Mouse (Mus musculus) R1 (cell line): ENCODE results near the gene Ampd1.

ENCODE experiments used
- DNase-seq: peaks from one replicate; pipeline ENCODE4 v3.0.0-alpha.2; 2018; ENCODE audit warnings: low read depth, low spot score

Ampd1 gene

DNA sequence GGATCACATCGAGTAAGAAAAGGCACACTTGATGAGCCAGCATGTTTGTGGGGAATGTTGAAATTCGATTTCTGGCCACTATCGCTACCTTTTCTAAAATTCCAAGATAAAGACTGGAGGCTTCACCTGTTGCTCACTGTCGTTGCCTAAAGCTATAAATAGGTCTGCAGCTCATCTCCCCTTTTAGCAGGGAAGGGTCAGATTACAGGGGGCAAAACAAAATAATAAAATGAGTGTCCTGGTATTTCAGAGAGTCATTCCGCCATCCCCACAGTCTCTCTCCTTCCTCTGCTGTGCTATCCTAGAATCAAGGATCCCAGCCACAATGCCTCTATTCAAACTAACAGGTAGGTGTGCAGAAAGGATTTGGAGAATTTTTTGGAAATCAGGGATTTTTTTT, at the start of gene Ampd1:
TSS of gene Ampd1 (plus strand) at position 244 of the 400 bp plus-strand sequence.
- DNase-seq = no peak

DNA sequence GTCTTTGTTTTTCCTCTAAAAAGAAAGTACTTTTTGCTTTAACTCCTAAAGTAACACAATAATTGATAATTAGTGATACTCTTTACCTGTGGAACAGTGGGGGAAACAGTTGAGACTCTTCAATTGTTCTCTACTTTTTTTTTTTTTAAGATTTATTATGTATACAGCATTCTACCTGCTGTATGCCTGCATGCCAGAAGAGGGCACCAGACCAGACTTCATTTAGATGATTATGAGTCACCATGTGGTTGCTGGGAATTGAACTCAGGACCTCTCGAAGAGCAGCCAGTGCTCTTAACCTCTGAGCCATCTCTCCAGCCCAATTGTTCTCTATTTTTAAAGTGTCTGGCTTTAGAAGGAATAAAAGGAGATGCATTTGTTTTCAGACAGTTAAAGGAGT, 47.6 kb upstream of the Ampd1 start:
- DNase-seq = peak; percentile 66

DNA sequence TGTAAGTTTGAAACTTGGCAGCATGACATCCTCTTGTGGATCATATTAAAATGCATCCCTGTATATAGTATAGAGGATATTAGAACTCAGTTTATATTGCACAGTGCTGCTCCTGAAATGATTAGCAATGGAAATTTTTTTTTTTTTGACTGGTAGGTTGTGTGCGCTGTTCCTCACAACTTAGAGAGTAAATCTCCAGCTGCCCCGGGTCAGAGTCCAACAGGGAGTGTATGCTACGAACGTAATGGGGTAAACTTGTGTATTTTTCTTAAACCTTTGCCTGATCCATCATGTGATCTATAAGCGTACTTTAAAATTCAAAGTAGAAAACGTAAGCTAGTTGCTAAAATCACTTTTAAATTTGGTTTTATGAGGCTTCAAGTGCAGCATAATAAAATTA, 33.5 kb upstream of the Ampd1 start:
- DNase-seq = no peak

DNA sequence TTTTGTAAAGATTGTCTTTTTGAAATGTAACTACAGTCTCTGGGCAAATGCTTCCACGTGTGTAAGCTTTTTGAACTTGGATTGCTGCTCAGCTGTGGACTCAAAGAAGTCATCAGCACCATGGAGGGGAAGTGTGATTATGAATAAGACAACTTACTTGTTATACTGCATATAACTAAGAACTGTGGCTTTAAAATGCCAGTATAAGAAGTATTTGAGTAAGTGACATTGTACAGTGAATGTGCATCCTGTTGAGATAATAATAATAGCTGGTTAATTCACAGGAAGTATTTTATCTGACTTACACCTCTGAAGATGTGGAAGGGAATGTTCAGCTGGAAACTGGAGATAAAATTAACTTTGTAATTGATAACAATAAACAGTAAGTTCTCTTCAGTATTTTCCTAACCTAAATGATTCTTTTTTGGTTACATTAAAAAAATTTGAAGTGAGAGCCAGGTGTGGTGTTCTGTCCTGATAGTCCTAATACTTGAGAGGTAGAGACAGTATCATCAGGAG, 32.9 kb upstream of the Ampd1 start:
- no peak for DNase-seq

DNA sequence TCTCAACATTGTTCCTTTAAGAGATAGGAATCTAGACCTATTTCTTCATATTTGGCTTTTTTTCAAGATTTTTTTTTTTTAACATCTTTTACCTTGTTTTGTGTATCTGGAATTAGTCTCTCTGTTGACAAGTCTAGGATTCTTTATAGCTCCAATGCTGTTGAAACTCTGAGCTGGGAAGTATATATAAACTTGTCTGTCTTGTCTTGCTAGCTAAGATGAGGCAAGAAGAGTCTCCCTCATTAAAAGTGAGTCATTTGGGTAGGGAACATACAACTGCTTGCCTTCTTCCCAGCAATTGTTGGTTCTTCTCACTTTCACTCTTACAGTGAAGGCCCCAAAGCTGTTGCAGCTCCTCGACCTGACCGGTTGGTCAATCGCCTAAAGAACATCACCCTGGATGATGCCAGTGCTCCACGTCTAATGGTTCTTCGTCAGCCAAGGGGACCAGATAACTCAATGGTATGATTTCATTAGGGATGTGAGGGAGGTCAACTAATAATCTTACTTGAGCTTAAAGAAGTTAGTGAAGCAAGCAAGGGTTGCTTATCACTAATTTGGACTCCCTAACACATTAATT, 17.7 kb upstream of the Ampd1 start:
- no peak for DNase-seq

DNA sequence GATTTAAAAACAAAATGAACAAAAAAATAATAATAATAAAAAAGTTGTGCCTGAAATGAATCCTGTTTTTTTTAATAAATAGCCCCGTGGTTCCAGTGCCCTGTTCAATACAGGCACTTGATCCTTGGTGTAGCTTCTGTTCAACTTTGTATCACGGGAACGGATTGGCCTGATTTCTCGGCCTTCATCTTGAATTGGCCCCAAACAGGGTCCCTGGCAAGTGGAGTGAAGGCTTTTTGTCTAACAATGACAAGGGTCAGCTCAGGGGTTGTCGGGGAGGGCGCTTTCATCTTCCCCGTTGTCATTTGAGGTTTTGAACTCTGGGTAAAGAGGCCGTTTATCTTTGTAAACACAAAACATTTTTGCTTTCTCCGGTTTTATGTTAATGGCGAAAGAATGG, 16.1 kb upstream of the Ampd1 start:
- no peak for DNase-seq

DNA sequence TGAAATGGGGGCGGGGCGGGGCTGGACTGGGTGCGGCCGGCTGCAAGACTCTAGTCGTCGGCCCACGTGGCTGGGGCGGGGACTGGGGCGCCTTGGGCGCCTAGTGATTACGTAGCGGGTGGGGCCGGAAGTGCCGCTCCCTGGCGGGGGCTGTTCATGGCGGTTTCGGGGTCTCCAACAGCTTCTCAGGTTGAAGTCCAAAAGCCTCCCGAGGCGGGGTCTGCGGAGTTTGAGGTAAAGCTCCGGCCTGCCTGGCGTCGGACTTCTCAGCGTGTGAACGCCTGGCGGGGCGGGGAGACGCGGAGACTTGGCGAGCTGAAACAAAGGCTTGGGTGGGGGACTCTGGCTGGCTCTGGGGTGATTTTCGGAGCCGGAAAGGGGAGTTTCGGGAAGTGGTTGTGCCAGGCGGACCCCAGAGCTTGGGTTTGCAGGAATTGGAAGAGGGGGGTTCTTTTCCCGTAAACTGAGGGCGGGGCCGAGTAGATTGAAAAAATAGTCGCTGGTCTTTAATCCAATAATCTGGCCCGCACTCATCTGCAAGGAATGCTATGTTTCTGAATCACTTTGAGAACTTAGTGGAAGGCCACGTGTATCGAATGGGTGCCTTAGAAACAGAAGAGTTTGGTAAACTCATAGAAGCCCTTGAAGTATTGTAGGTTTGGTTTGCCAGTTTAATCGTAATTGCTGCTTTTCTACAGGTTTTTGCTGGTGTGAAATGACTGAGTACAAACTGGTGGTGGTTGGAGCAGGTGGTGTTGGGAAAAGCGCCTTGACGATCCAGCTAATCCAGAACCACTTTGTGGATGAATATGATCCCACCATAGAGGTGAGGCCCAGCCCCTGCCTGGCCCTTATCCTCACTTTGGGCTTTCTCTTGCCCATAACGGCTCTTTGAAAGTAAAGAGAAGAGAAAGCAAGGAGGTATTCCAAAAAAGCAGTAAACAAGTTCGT, 15.3 kb upstream of the Ampd1 start, which contains the start of gene Nras:
TSS of gene Nras (plus strand) at position 79 of the 951 bp plus-strand sequence.
- peak; percentile 96 for DNase-seq

DNA sequence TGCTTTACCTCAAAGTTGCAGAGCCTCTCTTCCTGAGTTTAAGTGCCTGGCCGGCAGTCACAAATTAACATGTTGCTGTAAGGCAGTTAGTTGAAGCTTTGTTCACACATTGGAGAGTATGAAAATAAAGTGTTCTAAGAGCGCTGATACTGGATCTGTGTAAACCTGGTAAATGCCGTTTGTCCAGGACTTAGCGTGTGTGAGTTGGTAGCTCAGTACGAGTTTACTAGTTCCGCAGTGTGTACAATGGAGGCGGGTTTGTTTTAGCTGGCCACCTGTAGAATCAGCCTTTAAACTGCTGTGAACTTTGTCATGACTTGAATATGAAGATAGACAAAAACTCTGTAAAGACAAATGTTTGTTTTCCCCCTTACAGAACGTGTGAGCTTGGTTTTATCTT, 6.9 kb upstream of the Ampd1 start:
- peak; percentile 16 for DNase-seq

DNA sequence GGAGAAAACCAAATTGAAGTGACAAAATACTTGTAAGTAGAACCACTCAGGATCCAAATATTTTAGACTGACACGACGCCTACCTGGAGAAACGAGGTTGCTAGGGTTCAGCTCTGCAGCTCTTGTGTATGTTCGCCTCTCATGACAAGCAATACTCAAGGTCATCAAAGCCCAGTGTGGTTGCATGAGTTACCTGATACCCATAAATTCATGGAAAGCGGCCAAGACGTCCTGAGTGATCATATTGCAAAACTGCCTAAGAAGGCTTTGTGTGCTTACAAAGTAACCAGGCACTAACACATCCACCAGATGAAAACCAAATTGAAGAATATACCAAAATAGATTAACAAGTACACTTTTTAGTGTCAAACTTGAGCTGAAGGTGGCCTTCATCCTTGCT, 4.8 kb upstream of the Ampd1 start:
- DNase-seq = no peak

DNA sequence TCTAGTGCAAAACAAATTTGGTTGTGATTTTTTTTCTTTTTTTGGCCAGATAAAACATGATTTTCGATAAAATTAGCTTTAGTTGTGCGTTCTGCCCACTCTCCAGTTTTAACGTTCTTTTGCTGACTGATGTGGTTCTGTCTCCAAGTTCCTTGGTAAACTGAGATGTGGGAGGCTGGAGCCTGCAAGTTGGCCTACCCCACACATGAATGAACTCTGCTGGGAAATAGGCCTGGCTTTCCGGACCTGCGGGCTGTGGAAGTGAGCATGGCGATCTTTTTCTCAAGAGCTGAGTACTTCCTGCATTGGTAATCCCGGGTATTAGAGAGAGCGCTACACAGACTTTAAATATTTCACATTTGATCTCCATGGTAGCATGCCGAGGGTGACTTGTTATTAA, 2.1 kb downstream of the Ampd1 start:
- DNase-seq = no peak

DNA sequence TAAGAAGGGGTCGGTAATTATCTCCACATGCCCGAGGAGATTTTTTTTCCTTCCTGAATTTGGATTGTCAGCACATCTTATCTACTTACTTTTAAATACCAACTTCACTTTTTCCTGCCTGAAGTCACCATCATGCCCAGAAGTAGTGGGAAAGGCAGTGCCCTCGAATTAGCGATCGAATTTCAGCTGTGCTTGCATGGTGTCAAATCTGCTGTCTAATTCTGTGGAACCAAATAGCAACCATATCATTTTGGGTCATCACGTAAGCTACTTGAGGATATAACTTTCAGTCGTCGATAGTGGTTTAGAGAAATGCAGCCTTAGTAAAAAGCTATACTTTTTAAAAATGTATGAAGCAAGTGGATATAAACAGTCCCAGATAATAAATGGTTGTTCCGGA, 2.7 kb downstream of the Ampd1 start:
- no peak for DNase-seq

DNA sequence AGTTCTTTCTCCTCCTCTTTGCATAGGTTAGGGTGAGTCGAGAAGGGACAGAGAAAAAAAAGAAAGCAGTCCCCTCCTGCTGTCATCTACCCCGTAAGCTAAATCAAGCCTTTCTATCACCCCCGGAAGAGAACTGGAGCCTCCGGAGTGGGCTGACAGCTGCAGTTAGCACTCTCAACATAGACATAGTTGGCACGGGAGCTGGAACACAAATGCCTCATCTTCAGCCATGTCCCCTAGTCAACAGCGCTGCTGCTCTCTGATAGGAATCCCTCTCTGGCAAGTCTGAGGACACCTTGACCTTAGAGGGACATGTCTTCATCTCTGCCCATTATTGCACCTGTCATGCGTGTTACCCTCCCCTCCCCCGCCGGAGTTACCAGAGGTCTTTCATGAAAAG, 5.5 kb downstream of the Ampd1 start:
- DNase-seq = no peak

DNA sequence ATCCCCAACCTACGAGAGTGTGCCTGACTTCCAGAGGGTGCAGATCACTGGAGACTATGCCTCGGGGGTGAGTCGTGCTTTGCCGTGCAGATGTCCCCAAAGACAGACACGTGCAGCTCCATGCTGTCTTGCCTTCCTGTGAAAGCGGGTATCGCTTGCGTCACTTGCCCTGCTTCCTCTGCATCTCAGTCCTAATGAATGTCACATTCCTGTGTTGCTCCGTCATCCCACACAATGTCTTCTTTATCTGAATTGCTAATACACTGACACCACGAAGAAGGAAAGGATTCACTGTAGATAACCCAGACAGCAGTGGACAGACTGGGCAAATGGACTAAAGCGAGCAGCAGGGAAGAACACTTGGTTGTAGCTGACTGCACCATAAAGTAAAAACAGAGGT, 7.2 kb downstream of the Ampd1 start:
- peak; percentile 63 for DNase-seq

DNA sequence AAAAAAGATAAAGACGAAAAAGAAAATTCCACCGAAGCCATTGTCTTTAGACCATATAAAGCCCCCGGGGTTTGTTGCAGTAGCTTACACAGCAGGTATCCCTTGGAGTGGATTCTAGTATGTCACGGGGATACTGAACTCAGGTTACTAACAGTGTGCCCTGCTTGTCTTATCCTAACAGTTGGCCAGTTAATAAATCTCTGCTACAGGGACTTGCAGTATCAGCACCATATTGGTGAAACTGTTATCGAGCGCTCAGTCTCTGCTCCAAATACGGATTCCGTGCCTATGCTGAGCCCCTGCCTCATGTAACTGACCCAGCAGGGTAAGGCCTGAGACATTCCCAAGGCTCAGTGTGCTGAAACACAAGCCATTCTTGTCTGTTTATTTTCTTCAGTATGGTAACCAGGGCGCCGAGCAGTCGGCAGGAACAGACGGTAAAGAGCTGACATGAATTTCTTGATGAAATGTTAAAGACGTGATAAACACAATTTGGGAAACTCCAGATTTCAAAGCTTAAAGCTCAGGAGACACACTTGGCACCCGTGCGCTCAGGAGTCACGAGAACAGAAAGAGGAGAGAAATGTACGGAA, 8.1 kb downstream of the Ampd1 start:
- no peak for DNase-seq

DNA sequence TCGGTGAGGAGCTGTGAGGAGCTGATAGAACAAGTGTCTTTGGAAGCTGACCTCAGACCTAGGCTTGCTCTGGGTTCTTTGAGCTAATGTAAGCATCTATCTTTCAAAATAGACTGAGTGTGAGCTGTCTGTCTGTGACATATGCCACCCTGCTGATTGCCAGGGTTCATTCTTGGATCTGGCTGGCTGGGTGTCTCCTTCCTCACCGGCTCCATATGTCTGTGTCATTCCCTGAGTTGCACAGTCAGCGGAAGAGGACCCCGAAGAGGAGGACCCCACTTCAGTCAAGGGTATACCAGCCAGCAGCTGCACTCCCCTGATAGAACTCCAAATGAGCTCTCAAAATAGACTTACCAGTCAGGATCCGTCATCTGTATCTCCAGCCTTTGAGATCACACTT, 8.9 kb downstream of the Ampd1 start:
- DNase-seq = no peak

DNA sequence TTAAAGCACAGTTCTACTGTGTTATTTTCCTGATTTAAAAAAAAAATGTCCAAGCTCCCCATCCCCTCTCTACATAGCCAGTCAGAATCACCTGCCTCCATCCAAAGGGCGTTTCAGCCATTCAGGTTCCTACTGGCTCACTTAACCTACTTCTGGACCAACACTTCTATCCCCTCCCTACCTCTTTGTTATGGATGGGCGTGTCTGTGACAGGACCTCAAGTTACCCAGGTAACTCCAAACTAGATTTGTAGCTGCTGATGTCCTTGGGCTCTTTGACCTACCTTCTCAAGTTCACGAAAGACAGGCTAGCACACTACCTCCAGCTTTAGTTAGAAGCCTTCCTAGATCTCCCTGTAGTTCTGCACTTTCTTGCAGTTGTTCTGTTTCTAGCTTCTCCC, 12.2 kb downstream of the Ampd1 start:
- peak; percentile 94 for DNase-seq

DNA sequence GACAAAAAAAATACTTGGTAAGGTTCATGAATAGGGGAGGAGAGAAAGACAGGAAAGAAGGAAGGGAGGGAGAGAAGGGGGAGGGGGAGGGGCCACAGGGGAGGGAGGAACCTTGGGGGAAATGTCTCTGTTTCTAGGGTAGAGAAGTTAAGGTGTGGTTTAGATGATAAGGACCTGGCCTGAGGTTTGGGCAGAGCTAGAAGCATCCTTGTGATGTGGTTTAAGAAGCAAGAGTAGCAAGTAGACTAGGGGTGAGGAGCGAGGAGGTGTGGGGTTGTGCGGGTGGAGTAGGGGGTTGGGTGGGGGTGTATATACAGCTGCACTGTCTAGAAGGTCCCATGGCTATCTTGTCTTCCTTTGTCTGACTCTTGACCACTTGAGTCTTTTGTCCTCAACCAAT, 17.9 kb downstream of the Ampd1 start:
- no peak for DNase-seq

DNA sequence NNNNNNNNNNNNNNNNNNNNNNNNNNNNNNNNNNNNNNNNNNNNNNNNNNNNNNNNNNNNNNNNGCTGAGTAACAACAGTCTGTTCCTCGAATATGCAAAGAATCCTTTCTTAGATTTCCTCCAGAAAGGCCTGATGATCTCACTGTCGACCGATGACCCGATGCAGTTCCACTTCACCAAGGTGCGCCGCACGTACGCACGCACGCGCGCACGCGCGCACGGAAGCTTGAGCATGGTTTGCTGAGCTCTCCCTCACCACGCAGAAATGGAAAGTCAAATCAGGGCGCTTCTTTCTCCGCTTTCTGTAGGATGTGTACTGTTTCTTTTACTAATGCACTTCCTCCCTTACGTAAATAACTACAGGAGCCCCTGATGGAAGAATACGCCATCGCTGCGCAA, 24.8 kb downstream of the Ampd1 start:
- peak; percentile 83 for DNase-seq

DNA sequence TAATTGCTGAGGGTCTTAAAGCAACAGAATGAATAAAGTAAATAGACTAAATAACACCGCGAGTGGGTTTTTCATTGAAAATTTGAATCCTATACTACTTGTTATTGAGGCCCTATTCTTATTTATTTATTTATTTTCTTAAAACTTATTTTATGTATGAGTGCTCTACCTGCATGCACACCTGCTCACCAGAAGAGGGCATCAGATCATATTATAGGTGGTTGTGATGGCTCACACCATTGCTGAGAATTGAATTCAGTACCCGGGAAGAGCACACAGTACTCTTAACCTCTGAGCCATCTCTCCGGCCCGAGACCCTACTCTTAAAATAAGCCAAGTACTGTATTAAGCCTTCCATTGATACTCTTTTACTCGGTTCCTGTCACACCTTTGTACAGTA, 25.9 kb downstream of the Ampd1 start:
- DNase-seq = peak; percentile 52

DNA sequence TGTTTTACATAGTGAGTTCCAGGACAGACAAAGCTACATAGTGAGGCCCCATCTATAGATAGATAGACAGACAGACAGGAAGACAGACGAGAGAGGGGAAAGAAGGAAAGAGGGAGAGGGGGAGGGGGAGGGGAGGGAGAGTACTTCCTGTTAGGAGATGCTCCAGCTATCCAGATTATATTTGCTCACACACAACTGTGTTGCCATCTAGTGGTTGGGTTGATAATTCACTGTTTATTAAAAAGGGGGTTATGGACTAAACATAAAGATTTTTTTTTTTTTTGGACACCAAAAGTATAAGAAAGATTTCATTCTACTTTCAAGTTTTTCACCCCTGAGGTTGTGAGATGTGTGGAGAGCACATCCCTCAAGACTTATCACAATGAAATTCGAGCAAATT, 26.9 kb downstream of the Ampd1 start:
- peak; percentile 32 for DNase-seq

DNA sequence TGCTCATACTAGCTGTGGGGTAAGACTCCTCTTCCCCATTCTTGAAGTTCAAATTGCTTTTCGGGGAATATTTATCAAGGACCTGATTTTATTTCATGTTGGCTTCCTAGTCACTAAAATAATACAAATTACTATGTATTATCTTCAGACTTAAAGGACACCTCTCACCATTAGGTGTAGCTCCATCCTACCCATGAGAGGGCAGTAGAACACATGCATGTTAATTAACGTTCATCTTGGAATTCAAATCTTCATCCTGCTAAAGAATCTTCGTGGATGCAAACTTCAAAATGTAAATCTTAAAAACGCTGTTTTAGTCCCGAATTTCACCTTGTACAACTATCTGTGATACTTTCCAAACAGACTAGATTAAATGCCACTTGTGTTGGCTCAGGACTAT, 27.4 kb downstream of the Ampd1 start:
- DNase-seq = no peak

DNA sequence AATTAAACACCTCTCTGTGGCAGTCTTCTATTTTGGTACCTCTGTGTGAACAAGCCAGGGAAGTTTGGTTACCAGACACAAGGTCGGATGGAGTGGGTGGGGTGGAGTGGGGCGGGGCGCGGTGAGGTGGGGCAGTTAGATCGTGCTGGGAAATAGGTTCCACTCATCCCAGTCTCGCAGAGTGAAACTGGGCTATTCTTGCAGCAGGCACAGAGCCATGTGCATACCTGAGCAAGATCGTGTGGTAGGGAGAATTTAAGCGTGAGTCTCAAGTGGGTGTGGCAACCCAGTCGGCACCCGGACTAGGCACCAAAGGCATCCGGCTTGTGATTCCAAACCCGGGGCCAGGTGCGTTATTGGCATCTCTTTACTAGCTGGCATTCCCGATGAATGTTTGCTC, 28.1 kb downstream of the Ampd1 start:
- DNase-seq = no peak
